Mouse (Mus musculus) olfactory bulb, adult 2 months (tissue): ENCODE data around the gene Socs1. TPM values are rescaled to one million over a fixed set of nuclear protein-coding genes. Genes with fewer than 3 reads are reported as not detected.

Source experiments
- H3K27ac ChIP-seq: fragments of 200-500 bp; 2 replicates; pipeline ENCODE4 v1.5.1; 2012; ENCODE audit warnings: low read depth, low read length; ENCODE audit not compliant: insufficient read depth
- H3K4me1 ChIP-seq: fragments of 200-500 bp; 2 replicates; pipeline ENCODE4 v1.6.1; 2012; ENCODE audit warnings: low read length; ENCODE audit not compliant: control insufficient read depth, insufficient read depth
- H3K4me3 ChIP-seq: fragments of 200-500 bp; 2 replicates; pipeline ENCODE4 v1.5.1; 2012; ENCODE audit warnings: mild to moderate bottlenecking, low read depth, low read length, moderate library complexity; ENCODE audit not compliant: insufficient read depth
- CTCF ChIP-seq: fragments of 200-500 bp; IDR thresholded peaks from 2 replicates; pipeline ENCODE4 v1.5.1; 2012; ENCODE audit warnings: low read depth, mild to moderate bottlenecking, low read length, moderate library complexity; ENCODE audit not compliant: insufficient read depth
- POLR2A ChIP-seq: fragments of 200-500 bp; IDR thresholded peaks from 2 replicates; pipeline ENCODE4 v1.6.1; 2012; ENCODE audit warnings: mild to moderate bottlenecking, low read depth, low read length, moderate library complexity; ENCODE audit not compliant: insufficient read depth
- WGBS: fragments of 180-500 bp; shearing (Covaris S2); methylation state at CpG from one replicate; pipeline ENCODE4 v1.1.7; 2018; 5-methylcytosine and 5-hydroxymethylcytosine counted together
- polyA plus RNA-seq: library from polyadenylated mRNA; stranded (reverse); fragments of >200 nt; gene quantifications from 2 replicates; pipeline ENCODE4 v1.2.4, GENCODE M21; 2012; ENCODE audit warnings: low replicate concordance; ENCODE audit not compliant: missing spikeins, insufficient read depth, insufficient read length

The Socs1 gene
- polyA plus RNA-seq, 1 experiment = not detected

DNA sequence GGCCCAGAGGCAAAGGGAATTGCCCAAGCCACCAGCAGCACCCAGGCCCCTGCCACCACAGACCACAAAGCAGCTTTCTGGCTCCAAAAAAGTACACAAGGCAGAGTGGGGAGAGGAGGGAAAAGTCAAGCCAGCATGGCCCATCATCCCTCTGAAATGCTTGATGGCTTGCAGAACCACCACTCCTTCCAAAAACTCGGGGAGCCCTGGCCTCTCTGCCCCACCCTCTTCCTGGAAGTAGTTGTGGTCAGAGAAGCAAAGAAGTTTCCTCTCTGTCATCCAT lies 2.2 kb downstream of the Socs1 start:
- Histone ChIP-seq H3K27ac (no peak overlapping the region), H3K4me3 (no peak overlapping the region; the same call in 1 of the 2 replicates), H3K4me1 (peaks cover 24% of the 10 kb centered on the region)
- TF ChIP-seq POLR2A = no peak
- TF ChIP-seq CTCF = no peak
- 76% methylated on average over 1 of the region's 1 CpGs for WGBS

DNA sequence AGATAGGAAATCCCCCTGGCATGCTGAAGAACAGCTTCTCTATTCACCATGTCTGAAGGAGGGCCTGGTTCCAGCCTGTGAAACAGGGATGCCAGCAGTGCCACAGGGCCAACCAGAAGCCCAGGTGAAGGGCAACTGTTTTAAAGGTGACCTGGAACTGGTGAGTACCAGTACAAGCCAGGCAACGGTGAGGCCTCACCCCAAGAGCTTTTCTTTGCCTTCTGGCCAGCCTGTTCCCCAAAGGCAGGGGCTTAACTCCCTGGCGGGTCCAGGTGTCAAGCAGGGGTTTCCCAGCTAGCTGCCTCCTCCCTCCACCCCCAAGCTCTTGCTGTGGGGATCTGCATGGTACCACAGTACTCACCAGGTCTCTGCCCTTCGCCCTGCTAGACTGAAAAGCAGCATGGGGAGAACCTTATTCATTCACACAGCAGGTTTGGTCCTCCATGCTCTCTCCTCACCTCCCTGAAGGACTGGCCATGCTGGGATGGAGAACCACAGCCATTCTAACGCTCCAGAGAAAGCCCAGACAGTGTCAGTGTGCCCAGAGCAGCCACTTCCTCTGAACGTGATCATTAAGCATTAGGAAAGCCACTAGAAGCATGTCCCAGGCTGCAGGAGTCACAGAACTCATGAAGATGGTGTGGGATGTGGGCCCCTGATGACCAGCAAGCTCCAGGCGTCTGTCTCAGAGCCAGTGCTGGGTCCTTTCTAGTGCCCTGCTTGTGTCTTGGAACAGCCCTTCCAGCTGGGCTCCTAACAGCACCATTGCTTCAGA lies 2.8 kb downstream of the Socs1 start:
- no peak overlapping the region; the same call in 1 of the 2 replicates for H3K4me3 ChIP-seq
- peaks cover 24% of the 10 kb centered on the region for H3K4me1 ChIP-seq
- no peak overlapping the region for H3K27ac ChIP-seq
- 72% methylated on average over 6 of the region's 6 CpGs for WGBS
- TF ChIP-seq POLR2A (no peak), CTCF (no peak)

DNA sequence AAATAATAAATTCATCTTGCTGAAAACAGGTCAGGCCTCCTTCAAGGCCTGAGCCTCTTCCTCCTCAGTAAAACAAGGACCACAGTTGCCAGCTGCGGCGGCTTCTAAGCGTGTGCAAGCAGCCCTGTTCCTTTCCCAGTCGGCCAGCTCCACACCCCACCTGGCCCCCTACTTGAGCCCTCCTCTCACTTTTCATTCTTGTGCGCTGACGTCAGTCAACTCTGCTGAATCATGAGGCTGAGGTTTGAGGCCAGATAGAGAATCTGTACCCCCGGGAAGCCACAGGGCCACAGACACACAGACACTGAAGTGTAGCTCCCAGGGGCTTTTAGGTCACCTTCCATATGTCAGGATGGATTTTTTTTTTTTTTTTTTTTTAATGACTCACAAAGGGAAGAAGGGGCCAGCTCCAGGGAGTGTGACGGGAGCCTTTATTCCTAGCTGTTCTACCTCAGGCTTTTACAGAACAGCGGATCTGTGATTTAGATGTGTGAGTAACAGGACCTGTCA lies 3.4 kb downstream of the Socs1 start:
- WGBS = 85% methylated on average over 9 of the region's 9 CpGs
- no peak overlapping the region for H3K4me3 ChIP-seq
- TF ChIP-seq CTCF (no peak), POLR2A (no peak)

DNA sequence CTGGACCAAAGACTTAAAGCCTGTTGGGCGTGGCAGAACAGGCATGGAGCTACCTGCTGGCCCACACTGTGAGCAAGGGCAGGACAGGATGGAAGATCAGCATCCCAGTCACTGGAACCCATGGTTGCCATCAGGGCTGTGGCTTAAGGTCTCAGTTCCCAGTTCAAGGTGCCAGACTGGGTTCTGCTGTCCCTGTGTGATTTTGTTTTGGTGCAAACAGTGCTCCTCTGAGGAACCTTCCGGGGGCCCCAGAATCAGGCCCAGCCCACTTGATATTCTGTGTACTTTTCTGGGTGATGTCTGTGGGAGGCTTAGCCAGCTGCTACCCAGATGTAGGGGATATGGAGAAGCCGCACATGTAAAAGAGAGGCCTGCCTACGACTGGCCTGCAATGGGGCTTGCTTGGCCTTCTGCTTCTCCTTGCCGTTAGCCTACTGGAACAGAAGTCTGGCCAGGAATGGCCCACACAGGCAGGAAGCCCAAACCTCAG lies 4.7 kb downstream of the Socs1 start:
- WGBS = 75% methylated on average over 5 of the region's 5 CpGs
- H3K27ac ChIP-seq = no peak overlapping the region
- no peak overlapping the region for H3K4me3 ChIP-seq
- peaks cover 18% of the 10 kb centered on the region for H3K4me1 ChIP-seq
- TF ChIP-seq POLR2A (no peak), CTCF (no peak)

More for the DNA sequence above, 3.4 kb downstream of the Socs1 start:
- no peak overlapping the region for H3K27ac ChIP-seq
- H3K4me1 ChIP-seq = peaks cover 24% of the 10 kb centered on the region

DNA sequence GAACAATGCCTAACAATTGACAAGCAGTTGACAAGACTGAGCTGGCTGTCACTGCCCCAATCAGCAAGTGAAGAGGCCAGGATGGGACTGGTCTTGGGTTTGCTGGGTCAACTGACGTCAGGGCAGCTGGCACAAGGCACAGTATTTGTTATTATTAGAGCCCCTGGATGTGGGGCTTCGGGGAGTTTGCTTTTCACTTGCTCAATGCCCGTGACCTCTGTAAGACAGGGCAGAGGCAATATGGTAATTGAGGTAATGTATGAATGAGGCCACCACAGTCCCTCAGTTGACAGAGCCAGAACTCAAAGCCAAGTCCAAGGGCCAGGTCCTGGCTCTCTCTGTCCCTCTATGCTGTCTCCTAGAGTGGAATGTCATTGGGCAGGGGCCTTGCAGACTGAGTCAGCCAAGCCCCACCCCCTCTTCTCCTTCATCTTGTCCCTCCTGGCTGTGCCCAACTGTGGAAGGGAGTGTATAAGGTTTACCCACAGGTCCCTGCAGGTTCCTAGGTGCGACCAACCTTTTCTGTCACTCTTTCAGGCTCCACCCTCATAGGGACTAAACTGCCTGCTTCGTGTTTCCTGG lies 7.7 kb downstream of the Socs1 start:
- TF ChIP-seq CTCF (no peak), POLR2A (no peak)
- H3K4me1 ChIP-seq = peaks cover 3% of the 10 kb centered on the region; the same call in 1 of the 2 replicates
- WGBS = 81% methylated on average over 5 of the region's 5 CpGs
- no peak overlapping the region for H3K27ac ChIP-seq
- H3K4me3 ChIP-seq = no peak overlapping the region

DNA sequence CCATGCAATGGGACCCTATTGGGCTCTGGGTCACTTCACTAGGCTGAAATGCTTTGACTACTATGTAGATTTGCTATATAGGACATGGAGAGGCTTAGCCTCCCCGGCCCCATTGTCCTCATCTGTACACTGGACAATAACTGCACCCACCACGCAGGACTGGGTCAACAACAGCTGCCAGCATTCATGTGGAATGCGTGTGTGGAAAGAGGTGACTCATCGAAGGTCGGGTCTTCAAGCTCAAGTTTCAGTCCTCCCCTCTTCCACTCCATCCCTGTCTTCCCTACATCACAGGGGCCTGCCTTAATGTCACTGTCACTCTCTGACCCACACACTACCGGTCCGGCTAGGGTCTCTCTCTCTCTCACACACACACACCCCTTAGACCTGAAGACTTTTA lies 9.0 kb downstream of the Socs1 start:
- no peak overlapping the region for H3K27ac ChIP-seq
- TF ChIP-seq CTCF (no peak), POLR2A (no peak)
- no peaks in the 10 kb centered on the region; the same call in 1 of the 2 replicates for H3K4me1 ChIP-seq
- no peak overlapping the region for H3K4me3 ChIP-seq
- 69% methylated on average over 7 of the region's 7 CpGs for WGBS

DNA sequence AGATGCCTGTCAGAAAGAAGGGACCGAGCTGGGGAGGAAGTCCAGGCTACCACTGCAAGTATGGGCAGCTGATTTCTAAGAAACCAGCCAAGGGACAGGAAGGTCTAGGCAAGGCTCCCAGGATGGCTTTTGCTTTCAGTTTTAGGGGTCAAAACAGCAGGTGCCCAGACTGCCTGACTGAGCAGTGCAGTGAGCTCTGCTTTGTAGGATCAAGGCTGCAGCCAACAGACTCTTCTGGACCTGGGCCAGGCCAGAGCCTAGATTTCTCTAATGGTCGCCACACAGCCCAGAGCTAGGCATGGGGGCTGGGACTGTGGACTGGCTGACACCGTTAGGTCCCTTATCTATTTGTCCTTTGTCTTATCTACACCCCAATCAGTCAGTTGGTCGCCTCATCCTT lies 10.6 kb downstream of the Socs1 start:
- peaks cover 3% of the 10 kb centered on the region for H3K4me1 ChIP-seq
- WGBS = 86% methylated on average over 4 of the region's 4 CpGs

DNA sequence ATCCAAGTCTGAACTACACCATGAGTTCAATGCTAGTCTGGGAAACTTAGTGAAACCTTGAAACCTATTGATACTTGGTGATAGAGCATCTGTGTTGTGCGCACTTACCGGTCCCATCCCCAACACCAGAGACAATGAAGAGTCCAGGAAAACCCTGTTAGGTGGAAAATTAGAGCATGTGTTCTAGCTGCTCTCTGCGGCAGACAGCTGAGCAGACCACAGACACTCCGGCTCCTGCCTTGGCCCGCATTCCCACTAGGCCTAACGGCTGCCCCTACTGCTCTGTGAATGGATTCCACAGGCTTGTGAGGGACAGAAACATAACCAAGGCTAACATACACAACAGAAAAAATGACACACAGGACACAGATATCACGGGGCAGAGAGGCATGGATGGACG lies 11.8 kb downstream of the Socs1 start:
- TF ChIP-seq CTCF (no peak), POLR2A (no peak)
- H3K4me3 ChIP-seq = no peak overlapping the region
- H3K27ac ChIP-seq = no peak overlapping the region
- peaks cover 7% of the 10 kb centered on the region for H3K4me1 ChIP-seq
- WGBS = 93% methylated on average over 8 of the region's 8 CpGs

More for the DNA sequence above, 10.6 kb downstream of the Socs1 start:
- H3K4me3 ChIP-seq = no peak overlapping the region
- TF ChIP-seq CTCF (no peak), POLR2A (no peak)
- H3K27ac ChIP-seq = no peak overlapping the region

DNA sequence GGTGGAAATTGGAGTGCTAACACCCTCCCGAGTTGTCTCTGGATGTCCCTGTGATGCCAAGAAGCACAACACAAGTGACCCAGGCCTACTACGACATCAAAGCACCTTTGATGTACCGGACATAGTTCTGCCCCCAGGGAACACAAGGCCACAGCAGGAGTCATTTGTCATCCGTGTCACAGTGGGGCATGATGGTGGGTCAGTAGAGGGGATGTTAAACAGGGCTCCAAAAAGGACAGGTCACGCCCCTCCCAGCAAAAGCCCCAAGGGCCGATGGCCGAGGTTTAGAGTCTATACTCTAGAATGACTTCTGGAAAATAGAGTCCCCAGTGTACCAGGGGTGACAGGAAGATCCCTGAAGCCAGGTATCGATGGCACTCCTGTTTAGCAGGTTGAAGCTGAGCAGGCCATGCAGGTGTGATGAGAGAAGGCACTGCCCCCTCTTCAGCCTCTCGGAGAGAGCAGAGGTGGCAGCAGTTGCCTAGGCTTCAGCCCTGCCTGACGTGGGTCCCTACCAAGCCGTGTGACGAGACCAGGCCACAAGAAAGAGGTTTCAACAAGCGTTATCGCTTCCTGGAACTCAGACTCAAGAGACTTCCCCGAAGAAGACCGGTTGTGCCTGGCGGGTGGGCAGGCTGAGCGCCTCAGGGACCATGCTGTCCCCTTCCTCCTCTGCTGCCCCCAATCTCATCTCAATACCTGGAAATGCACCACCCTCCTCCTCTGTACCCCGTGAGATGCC lies 13.4 kb downstream of the Socs1 start:
- 87% methylated on average over 19 of the region's 19 CpGs for WGBS
- no peak overlapping the region for H3K27ac ChIP-seq

More for the DNA sequence above, 13.4 kb downstream of the Socs1 start:
- TF ChIP-seq POLR2A (no peak), CTCF (no peak)
- H3K4me1 ChIP-seq = peaks cover 7% of the 10 kb centered on the region
- no peak overlapping the region for H3K4me3 ChIP-seq
